Mouse (Mus musculus) retina, adult 2 months (tissue): Measurements from ENCODE around the gene Hephl1.
A peak's percentile ranks its signal among the peaks of the same experiment; 100 is the strongest.

Experiments
- DNase-seq: peaks from one replicate; pipeline ENCODE4 v3.0.0-alpha.2; 2012; ENCODE audit warnings: low read depth, low spot score

Gene Hephl1

GRCm38 (mm10) chr9:15017791-15018755, 93.8 kb downstream of the Hephl1 start:
- DNase-seq, result no peak

GRCm38 (mm10) chr9:15015223-15015956, 96.5 kb downstream of the Hephl1 start:
- peak; percentile 47 for DNase-seq

GRCm38 (mm10) chr9:15007566-15007965, 104.3 kb downstream of the Hephl1 start:
- peak; percentile 6 for DNase-seq

GRCm38 (mm10) chr9:15004298-15004685, 107.6 kb downstream of the Hephl1 start:
- no peak for DNase-seq

- DNase-seq, result no peak
Observed at GRCm38 (mm10) chr9:15003676-15004297, 108.1 kb downstream of the Hephl1 start.

- DNase-seq, result no peak
Observed at GRCm38 (mm10) chr9:15002995-15003613, 108.8 kb downstream of the Hephl1 start.
